Mouse (Mus musculus) B cell, adult 2 months (primary cell): ENCODE measurements around the gene Ubap2l.

Experiments
- DNase-seq, 2 experiments: peaks; one replicate each; pipeline ENCODE4 v3.0.0; 2022

The Ubap2l gene

GRCm38 (mm10) chr3:90065553-90065952 lies 13.1 kb upstream of the Ubap2l start:
- DNase-seq = peak; percentile 72 to 74

GRCm38 (mm10) chr3:90064383-90064782 lies 12.0 kb upstream of the Ubap2l start:
- DNase-seq = no peak

GRCm38 (mm10) chr3:90062539-90062938 lies 10.1 kb upstream of the Ubap2l start:
- no peak for DNase-seq

GRCm38 (mm10) chr3:90061549-90061948 lies 9.1 kb upstream of the Ubap2l start:
- DNase-seq = no peak

- DNase-seq = peak; percentile 72 to 73
These were observed 732 bp downstream of the Ubap2l start, which contains the start of gene 4933434E20Rik for GRCm38 (mm10) chr3:90051441-90052350. 4933434E20Rik (plus strand) TSS chr3:90051636.

- DNase-seq = no peak
These were observed 2.7 kb downstream of the Ubap2l start for GRCm38 (mm10) chr3:90049691-90050090.

- no peak for DNase-seq
These were observed 16.2 kb downstream of the Ubap2l start for GRCm38 (mm10) chr3:90036263-90036662.

GRCm38 (mm10) chr3:90034653-90035052 lies 17.8 kb downstream of the Ubap2l start:
- DNase-seq = no peak

GRCm38 (mm10) chr3:90016626-90017025 lies 35.8 kb downstream of the Ubap2l start:
- DNase-seq = no peak

GRCm38 (mm10) chr3:90010291-90010690 lies 42.1 kb downstream of the Ubap2l start:
- no peak for DNase-seq

- DNase-seq = no peak
These were observed 48.2 kb downstream of the Ubap2l start for GRCm38 (mm10) chr3:90004091-90004796.

GRCm38 (mm10) chr3:89999830-90000229 lies 52.6 kb downstream of the Ubap2l start:
- DNase-seq = no peak

- DNase-seq = no peak
These were observed 53.3 kb downstream of the Ubap2l start for GRCm38 (mm10) chr3:89999090-89999489.

GRCm38 (mm10) chr3:89998612-89999054 lies 53.8 kb downstream of the Ubap2l start, which contains the start of gene Hax1:
Hax1 (minus strand) TSS chr3:89998780.
- DNase-seq = peak; percentile 90

GRCm38 (mm10) chr3:89997791-89998495 lies 54.5 kb downstream of the Ubap2l start:
- DNase-seq = peak; percentile 11 to 28

- peak in 1 of 2 experiments; percentile 15 for DNase-seq
These were observed 57.5 kb downstream of the Ubap2l start for GRCm38 (mm10) chr3:89994807-89995515.

- no peak for DNase-seq
These were observed 64.6 kb downstream of the Ubap2l start for GRCm38 (mm10) chr3:89987822-89988221.

- no peak for DNase-seq
These were observed 65.2 kb downstream of the Ubap2l start for GRCm38 (mm10) chr3:89987211-89987610.

- DNase-seq = no peak
These were observed 70.0 kb downstream of the Ubap2l start for GRCm38 (mm10) chr3:89982426-89982825.

GRCm38 (mm10) chr3:89976859-89977258 lies 75.6 kb downstream of the Ubap2l start:
- no peak for DNase-seq

- DNase-seq = no peak
These were observed 83.9 kb downstream of the Ubap2l start for GRCm38 (mm10) chr3:89968509-89968908.

- peak; percentile 66 to 70 for DNase-seq
These were observed 85.5 kb downstream of the Ubap2l start for GRCm38 (mm10) chr3:89966946-89967345.
